Mouse (Mus musculus) bone marrow, adult 2 months (tissue): ENCODE measurements around the gene Suclg2.

Source experiments
- CTCF ChIP-seq: fragments of 200-500 bp; IDR thresholded peaks from 2 replicates; pipeline ENCODE4 v1.5.1; 2011; ENCODE audit warnings: low read length, control low read depth; ENCODE audit not compliant: control insufficient read depth, insufficient read depth
- POLR2A ChIP-seq: fragments of 200-500 bp; IDR thresholded peaks from 2 replicates; pipeline ENCODE4 v1.6.1; 2011; ENCODE audit warnings: low read depth, mild to moderate bottlenecking, control low read depth, low read length, borderline replicate concordance; ENCODE audit not compliant: control insufficient read depth

- TF ChIP-seq POLR2A = no peak
- TF ChIP-seq CTCF = no peak
Measured at GRCm38 (mm10) chr6:95573035-95573759, 145.4 kb downstream of the Suclg2 start.
